Mouse (Mus musculus) neural tube, embryonic 11.5 days (tissue): ENCODE measurements around the gene 1700093K21Rik. TPM values are rescaled to one million over a fixed set of nuclear protein-coding genes. Genes with fewer than 3 reads are reported as not detected.
"Not testable (repeated sequence)": the region's sequence is repeated elsewhere in the genome, so short reads cannot be mapped to it uniquely, and the experiment has no call there.

Experiments
- ATAC-seq: fragments of 200-750 bp; cut with Nextera tagmentation; 2 replicates; pipeline ENCODE4 v1.8.0; 2017; ENCODE audit warnings: moderate number of reproducible peaks, mild to moderate bottlenecking, moderate TSS enrichment, moderate library complexity; ENCODE audit not compliant: insufficient read depth, low FRiP score, low TSS enrichment
- DNase-seq: peaks from one replicate; pipeline ENCODE4 v3.0.0-alpha.2; 2015; ENCODE audit warnings: low spot score
- H3K27ac ChIP-seq: fragments of 300-500 bp; sonication (generic); 2 replicates; pipeline ENCODE4 v1.5.1; 2014; ENCODE audit warnings: low read depth, mild to moderate bottlenecking, low read length
- H3K27me3 ChIP-seq: fragments of 300-500 bp; sonication (generic); 2 replicates; pipeline ENCODE4 v1.6.1; 2014; ENCODE audit warnings: mild to moderate bottlenecking, low read length, mixed read lengths; ENCODE audit not compliant: control insufficient read depth, insufficient read depth
- H3K36me3 ChIP-seq: fragments of 300-500 bp; sonication (generic); 2 replicates; pipeline ENCODE4 v1.6.1; 2014; ENCODE audit warnings: mild to moderate bottlenecking, low read length, moderate library complexity, mixed read lengths; ENCODE audit not compliant: control insufficient read depth, insufficient read depth
- H3K4me1 ChIP-seq: fragments of 300-500 bp; sonication (generic); 2 replicates; pipeline ENCODE4 v1.6.1; 2014; ENCODE audit warnings: low read length, mixed read lengths; ENCODE audit not compliant: control insufficient read depth, insufficient read depth
- H3K4me2 ChIP-seq: fragments of 300-500 bp; sonication (generic); 2 replicates; pipeline ENCODE4 v1.6.1; 2014; ENCODE audit warnings: low read depth, mild to moderate bottlenecking, moderate library complexity
- H3K4me3 ChIP-seq: fragments of 300-500 bp; sonication (generic); 2 replicates; pipeline ENCODE4 v1.5.1; 2014; ENCODE audit warnings: low read depth, low read length
- H3K9ac ChIP-seq: fragments of 300-500 bp; sonication (generic); 2 replicates; pipeline ENCODE4 v1.6.1; 2014; ENCODE audit warnings: mild to moderate bottlenecking, low read length
- H3K9me3 ChIP-seq: fragments of 300-500 bp; sonication (generic); 2 replicates; pipeline ENCODE4 v1.6.1; 2016; ENCODE audit warnings: low read length; ENCODE audit not compliant: control insufficient read depth
- WGBS: fragments of 180-500 bp; shearing (Covaris S2); extraction: QIAGEN DNeasy Blood & Tissue Kit; methylation state at CpG from one replicate; pipeline ENCODE4 v1.1.7; 2014; 5-methylcytosine and 5-hydroxymethylcytosine counted together
- polyA plus RNA-seq: library from polyadenylated mRNA; unstranded; fragments of >200 nt; fragmentation: Nextera tagmentation; extraction: Ambion mirVana; gene quantifications from 2 replicates; pipeline ENCODE4 v1.2.1, GENCODE M21; 2014

1700093K21Rik gene
- polyA plus RNA-seq = not detected in 2 replicates

DNA sequence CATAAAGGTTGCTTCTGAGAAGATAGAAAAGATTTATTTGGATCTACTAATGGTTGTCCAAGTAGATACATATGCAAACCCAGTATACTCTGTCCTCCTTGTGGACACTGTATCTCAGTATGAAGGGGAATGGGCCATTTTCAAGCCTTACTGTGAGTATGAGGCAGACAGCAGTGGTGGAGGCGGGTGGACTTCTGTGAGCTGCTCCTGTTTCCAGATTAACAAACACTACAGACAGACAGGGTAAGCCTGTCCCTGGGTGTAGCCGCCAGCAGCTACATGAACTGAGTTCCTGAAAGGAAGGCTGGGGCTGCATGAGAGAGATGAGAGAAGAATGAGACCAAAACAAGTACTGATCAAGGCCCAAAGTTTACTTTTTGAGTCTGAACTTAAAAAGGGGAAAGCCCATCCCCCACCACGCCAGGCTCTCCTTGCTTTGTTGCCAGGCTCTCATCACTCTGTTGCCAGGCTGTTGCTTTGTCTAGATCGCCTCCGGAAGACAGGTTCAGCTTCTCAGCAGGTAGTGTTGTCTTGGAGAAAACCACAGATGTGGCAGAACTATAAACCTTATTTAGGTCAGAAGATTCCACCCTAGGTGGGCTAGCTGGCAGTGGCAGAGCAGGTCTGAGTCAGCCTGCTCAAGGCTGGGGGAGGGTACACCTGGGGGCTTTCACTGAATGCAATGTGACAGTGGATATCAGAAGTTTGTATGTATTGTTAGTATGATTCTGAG is at the start of gene 1700093K21Rik:
TSS of gene 1700093K21Rik (minus strand) at position 683 of the 733 bp plus-strand sequence.
- 36% methylated on average over 5 of the region's 5 CpGs for WGBS
- no peaks in the 10 kb centered on the region for H3K27me3 ChIP-seq
- H3K9me3 ChIP-seq = no peaks in the 10 kb centered on the region
- DNase-seq (no peak), ATAC-seq (no peak)
- H3K9ac ChIP-seq = no peak within 1 kb of the TSS
- H3K4me2 ChIP-seq = no peak within 1 kb of the TSS
- H3K27ac ChIP-seq = no peak within 1 kb of the TSS
- H3K4me1 ChIP-seq = no peaks in the 10 kb centered on the region
- H3K36me3 ChIP-seq = no peaks in the 10 kb centered on the region
- no peak within 1 kb of the TSS for H3K4me3 ChIP-seq

DNA sequence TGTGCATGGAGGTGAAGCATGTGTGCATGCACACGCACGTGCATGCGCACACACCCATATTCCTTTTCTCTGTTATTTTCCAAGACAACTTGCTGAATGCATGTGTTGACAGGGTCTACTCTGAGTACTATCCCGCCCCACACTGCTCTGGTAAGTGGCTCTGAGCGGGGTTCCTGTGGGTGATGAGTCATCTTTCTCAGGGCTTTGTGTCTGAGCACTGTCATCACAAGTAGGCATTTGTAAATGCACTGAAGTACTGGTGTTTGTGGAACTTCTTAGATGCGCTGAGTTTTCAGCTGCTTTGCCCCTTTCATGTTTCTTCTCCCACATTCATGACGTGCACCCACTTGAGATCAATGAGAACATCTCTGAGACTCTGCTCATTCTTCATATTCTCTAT is 49.2 kb upstream of the 1700093K21Rik start:
- H3K4me2 ChIP-seq = no peak overlapping the region
- no peak for DNase-seq
- no peaks in the 10 kb centered on the region for H3K27me3 ChIP-seq
- WGBS = 93% methylated on average over 7 of the region's 7 CpGs
- H3K9ac ChIP-seq = no peak overlapping the region
- ATAC-seq = no peak
- H3K36me3 ChIP-seq = peaks cover 2% of the 10 kb centered on the region; the same call in 1 of the 2 replicates
- no peak overlapping the region for H3K4me3 ChIP-seq
- no peaks in the 10 kb centered on the region for H3K4me1 ChIP-seq
- H3K9me3 ChIP-seq = no peaks in the 10 kb centered on the region
- H3K27ac ChIP-seq = no peak overlapping the region

DNA sequence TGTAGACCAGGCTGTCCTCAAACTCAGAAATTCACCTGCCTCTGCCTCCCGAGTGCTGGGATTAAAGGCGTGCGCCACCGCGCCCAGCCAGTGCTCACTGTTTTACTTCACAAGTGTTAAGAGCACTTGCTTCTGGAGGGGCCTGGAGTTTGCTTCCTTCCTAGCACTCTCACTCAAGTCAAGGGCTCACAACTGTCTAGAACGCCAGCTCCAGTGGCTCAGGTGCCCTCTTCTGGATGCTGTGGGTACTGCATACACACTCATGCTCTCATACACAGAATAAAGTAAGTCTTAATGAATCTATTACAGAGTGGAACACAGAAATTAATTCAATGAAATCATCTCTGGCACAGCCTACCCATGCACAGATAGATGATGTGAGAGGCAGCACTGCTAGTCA is 44.8 kb upstream of the 1700093K21Rik start:
- H3K4me3 ChIP-seq = no peak overlapping the region
- H3K4me1 ChIP-seq = no peaks in the 10 kb centered on the region
- H3K27ac ChIP-seq = no peak overlapping the region
- H3K27me3 ChIP-seq = no peaks in the 10 kb centered on the region
- H3K4me2 ChIP-seq = no peak overlapping the region
- WGBS = 53% methylated on average over 6 of the region's 6 CpGs
- H3K36me3 ChIP-seq = no peaks in the 10 kb centered on the region
- H3K9me3 ChIP-seq = no peaks in the 10 kb centered on the region
- H3K9ac ChIP-seq = no peak overlapping the region
- peak; percentile 75 for DNase-seq
- peak; percentile 72; the same call in 1 of the 2 replicates for ATAC-seq

DNA sequence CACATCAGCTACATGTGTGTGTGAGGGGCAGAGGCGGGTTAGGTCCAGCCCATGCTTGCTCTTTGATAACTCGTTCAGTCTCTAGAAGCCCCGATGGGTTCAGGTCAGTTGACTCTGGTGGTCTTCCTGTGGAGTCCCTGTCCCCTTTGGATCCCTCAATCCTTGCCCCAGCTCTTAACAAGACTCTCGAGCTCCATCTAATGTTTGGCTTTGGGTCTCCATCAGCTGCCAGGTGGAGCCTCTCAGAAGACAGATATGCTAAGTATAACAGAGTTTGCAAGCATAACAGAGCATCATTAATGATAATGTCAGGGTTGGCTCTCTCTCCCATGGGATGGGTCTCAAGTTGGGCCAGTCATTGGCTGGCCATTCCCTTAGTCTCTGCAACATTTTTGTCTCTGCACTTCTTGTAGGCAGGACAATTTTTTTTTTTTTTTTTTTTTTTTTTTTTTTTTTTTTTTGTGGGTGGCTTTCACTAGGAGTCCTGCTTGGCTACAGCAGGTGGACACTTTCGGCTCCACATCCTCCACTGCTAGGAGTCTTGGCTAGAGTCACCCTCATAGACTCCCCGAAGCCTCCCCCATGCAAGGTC is 36.2 kb upstream of the 1700093K21Rik start:
- no peaks in the 10 kb centered on the region for H3K9me3 ChIP-seq
- no peak overlapping the region for H3K4me3 ChIP-seq
- H3K27ac ChIP-seq = no peak overlapping the region
- no peak overlapping the region for H3K4me2 ChIP-seq
- DNase-seq = no peak
- no peaks in the 10 kb centered on the region for H3K27me3 ChIP-seq
- H3K9ac ChIP-seq = no peak overlapping the region
- H3K36me3 ChIP-seq = no peaks in the 10 kb centered on the region
- 62% methylated on average over 6 of the region's 6 CpGs for WGBS
- ATAC-seq = no peak
- H3K4me1 ChIP-seq = no peaks in the 10 kb centered on the region

DNA sequence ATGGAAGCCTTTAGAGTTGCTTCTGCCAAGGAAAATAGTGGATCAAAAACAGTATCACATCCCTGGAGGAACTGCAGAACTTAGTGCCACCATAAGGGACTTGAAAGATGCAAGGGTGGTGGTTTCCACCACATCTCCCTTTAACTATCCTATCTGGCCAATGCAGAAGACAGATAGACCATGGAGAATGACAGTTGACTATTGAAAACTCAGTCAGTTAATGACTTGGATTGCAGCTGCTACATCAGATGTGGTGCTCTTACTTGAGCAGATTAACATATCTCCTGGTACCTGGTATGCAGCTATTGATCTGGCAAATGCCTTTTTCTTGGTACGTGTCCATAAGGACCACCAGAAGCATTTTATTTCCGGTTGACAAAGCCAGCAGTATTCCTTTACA is 16.5 kb upstream of the 1700093K21Rik start:
- ATAC-seq (no peak), DNase-seq (no peak)
- no peaks in the 10 kb centered on the region for H3K4me1 ChIP-seq
- H3K9ac ChIP-seq = no peak overlapping the region
- no peaks in the 10 kb centered on the region for H3K27me3 ChIP-seq
- H3K36me3 ChIP-seq = no peaks in the 10 kb centered on the region
- no peak overlapping the region for H3K4me3 ChIP-seq
- H3K9me3 ChIP-seq = no peaks in the 10 kb centered on the region
- 94% methylated on average over 2 of the region's 2 CpGs for WGBS
- H3K4me2 ChIP-seq = no peak overlapping the region
- H3K27ac ChIP-seq = no peak overlapping the region

DNA sequence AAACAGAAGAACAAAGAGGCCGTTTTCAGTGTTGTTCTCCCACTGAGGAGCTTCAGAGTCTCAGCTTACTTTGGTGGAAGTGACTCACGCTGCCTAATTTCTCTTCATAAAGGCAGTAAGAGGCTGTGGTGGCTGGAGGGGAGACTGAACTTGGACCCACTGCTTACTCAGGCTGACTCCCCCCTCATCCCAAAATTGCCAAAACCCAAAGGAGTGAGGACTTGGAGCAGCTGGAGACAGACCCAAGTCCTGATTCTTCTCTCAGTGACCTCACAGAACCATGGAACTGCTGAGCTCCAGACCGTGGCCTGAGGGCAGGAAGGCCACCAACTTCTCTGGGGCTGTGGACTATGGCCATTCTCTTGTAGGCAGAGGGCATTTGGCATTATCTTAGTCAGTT is 2.0 kb downstream of the 1700093K21Rik start:
- Histone ChIP-seq H3K4me1 (no peaks in the 10 kb centered on the region), H3K9ac (no peak overlapping the region), H3K27me3 (no peaks in the 10 kb centered on the region), H3K36me3 (no peaks in the 10 kb centered on the region), H3K4me3 (no peak overlapping the region), H3K27ac (no peak overlapping the region), H3K4me2 (no peak overlapping the region), H3K9me3 (no peaks in the 10 kb centered on the region)
- DNase-seq (no peak), ATAC-seq (no peak)
- 77% methylated on average over 3 of the region's 3 CpGs for WGBS

DNA sequence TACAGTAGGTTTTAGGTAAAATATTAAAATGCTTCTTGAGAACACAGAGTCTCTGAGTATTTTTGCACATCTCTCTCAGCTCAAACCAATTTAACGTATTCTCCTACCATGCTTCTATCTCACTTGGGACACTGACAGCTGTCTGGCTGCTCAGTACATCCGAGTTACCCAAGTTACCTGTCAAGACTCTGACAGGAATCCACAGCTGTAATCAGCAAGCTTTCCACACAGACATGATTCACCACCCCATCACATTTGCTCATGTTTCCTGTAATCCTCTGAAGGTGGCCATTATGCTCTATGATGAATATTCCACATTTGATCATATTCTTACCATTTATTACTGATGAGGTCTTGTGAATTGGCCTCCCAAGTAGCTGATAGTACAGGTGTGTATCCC is 5.6 kb downstream of the 1700093K21Rik start:
- Histone ChIP-seq H3K27ac (no peak overlapping the region), H3K27me3 (no peaks in the 10 kb centered on the region), H3K4me3 (no peak overlapping the region), H3K9me3 (no peaks in the 10 kb centered on the region), H3K4me1 (no peaks in the 10 kb centered on the region), H3K36me3 (no peaks in the 10 kb centered on the region), H3K4me2 (no peak overlapping the region), H3K9ac (no peak overlapping the region)
- 78% methylated on average over 2 of the region's 2 CpGs for WGBS
- no peak for ATAC-seq
- no peak for DNase-seq

DNA sequence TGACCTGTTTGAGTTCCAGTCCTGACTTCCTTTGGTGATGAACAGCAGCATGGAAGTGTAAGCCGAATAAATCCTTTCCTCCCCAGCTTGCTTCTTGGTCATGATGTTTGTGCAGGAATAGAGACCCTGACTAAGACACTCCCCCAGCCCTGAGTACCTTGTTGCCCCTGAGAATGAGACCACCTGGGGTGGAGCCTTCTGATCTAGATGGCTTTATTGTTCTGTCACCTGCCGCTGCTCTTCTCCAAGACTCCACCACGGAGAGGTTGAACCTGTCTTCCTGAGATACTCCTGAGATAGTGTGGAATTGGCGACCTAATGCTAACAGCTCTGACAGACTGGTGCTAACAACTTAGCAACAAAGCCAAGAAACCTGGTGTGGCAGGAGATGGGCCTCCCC is 6.2 kb downstream of the 1700093K21Rik start:
- not testable (repeated sequence) for H3K4me3 ChIP-seq, H3K36me3 ChIP-seq, H3K9me3 ChIP-seq, DNase-seq, H3K4me1 ChIP-seq, H3K9ac ChIP-seq, H3K27ac ChIP-seq, H3K4me2 ChIP-seq, ATAC-seq, H3K27me3 ChIP-seq
- 38% methylated on average over 4 of the region's 4 CpGs for WGBS

DNA sequence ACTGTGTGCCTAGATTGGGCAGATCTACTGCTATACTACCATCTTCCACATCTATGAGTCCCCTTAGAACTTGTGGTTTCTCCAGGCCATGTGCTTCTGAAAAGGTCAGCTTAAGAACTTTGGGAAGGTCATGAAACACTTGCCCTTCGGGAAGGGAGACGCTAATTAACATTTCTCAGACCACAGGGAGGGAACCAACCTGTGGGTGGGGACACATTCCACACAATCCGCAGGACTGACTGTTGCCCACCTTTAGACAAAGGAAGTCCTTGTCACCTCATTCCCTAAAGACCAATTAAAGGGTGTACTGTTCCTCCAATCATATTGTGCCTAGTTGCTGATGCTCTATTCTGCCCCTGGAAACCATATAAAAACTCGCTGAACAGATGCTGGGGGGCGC is 16.2 kb downstream of the 1700093K21Rik start:
- H3K9ac ChIP-seq, ATAC-seq, H3K27ac ChIP-seq, H3K4me1 ChIP-seq, H3K4me3 ChIP-seq, H3K9me3 ChIP-seq, H3K36me3 ChIP-seq, H3K27me3 ChIP-seq, H3K4me2 ChIP-seq, DNase-seq: not testable (repeated sequence)
- WGBS = 81% methylated on average over 5 of the region's 5 CpGs
